Mouse (Mus musculus): ENCODE measurements around the gene Hist1h3d. TPM values are rescaled to one million over a fixed set of nuclear protein-coding genes. Genes with fewer than 3 reads are reported as not detected.
"Not testable (repeated sequence)": the region's sequence is repeated elsewhere in the genome, so short reads cannot be mapped to it uniquely, and the experiment has no call there.

Hist1h3d gene
- polyA plus RNA-seq, 1 experiment from 2014 or later, result 1.2 TPM

DNA sequence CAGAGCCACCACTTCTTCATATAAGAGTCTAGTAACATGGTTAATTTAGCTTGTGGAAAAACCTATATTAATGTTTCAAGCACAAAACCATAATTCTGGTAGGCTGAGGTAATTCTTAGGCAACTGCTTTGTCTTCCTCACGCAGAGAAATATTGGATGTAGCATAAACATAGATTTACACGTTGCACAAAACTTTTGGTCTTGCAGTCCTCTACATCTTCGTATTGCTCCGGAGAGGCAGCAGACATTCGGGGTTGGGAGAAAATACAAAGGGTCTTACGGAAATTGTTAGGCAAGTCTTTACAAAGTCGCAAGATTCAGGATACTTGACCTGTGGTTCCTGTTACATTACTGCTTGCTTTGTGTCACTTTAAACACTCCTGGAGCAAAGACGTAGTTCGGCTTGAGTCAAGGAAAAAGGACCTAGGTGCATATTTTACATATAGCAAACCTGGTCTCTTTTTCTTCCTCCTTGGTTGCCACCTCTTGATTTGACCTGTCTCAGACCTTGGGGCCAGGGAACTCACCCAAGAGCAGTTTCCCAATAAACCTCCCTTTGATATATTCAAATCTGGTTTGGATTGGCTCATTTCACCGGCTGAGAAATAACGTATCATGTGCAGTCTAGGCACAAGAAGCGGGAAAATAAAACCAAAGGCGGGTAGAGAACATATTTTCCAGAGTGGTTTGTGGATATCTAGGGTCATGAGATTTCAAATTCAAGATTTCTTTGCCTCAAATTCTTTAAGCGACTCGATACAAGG is 41.0 kb upstream of the Hist1h3d start:
- no peak for ATAC-seq (replicated peaks)
- peak overlapping the region; percentile 85 for H3K4me2 ChIP-seq
- H3K9me3 ChIP-seq, result no peaks in the 10 kb centered on the region
- H3K27ac ChIP-seq, result peak overlapping the region; percentile 48; the same call in 1 of the 2 replicates
- H3K4me3 ChIP-seq, result peak overlapping the region; percentile 54
- WGBS, result under 1% methylated on average over 15 of the region's 15 CpGs
- no peaks in the 10 kb centered on the region for H3K36me3 ChIP-seq (replicated peaks)
- H3K27me3 ChIP-seq (replicated peaks), result no peaks in the 10 kb centered on the region
- peaks cover 37% of the 10 kb centered on the region for H3K4me1 ChIP-seq
- H3K9ac ChIP-seq, result peak overlapping the region; percentile 12; the same call in 1 of the 2 replicates

- H3K4me3 ChIP-seq, result peak within 1 kb of the TSS; percentile 54
- peak within 1 kb of the TSS; percentile 48; the same call in 1 of the 2 replicates for H3K27ac ChIP-seq
- not testable (repeated sequence) for H3K36me3 ChIP-seq (replicated peaks); H3K9me3 ChIP-seq; H3K27me3 ChIP-seq (replicated peaks)
- peak within 1 kb of the TSS; percentile 85 for H3K4me2 ChIP-seq
- peak; percentile 89 for ATAC-seq (replicated peaks)
- H3K4me1 ChIP-seq, result peaks cover 31% of the 10 kb centered on the region
- peak within 1 kb of the TSS; percentile 12; the same call in 1 of the 2 replicates for H3K9ac ChIP-seq
- under 1% methylated on average over 50 of the region's 62 CpGs for WGBS
Measured at GRCm38 (mm10) chr13:23535137-23536075, 40.2 kb upstream of the Hist1h3d start, which contains the start of gene Hist1h3g. Gene Hist1h3g, plus strand, starts transcription at chr13:23535422.

DNA sequence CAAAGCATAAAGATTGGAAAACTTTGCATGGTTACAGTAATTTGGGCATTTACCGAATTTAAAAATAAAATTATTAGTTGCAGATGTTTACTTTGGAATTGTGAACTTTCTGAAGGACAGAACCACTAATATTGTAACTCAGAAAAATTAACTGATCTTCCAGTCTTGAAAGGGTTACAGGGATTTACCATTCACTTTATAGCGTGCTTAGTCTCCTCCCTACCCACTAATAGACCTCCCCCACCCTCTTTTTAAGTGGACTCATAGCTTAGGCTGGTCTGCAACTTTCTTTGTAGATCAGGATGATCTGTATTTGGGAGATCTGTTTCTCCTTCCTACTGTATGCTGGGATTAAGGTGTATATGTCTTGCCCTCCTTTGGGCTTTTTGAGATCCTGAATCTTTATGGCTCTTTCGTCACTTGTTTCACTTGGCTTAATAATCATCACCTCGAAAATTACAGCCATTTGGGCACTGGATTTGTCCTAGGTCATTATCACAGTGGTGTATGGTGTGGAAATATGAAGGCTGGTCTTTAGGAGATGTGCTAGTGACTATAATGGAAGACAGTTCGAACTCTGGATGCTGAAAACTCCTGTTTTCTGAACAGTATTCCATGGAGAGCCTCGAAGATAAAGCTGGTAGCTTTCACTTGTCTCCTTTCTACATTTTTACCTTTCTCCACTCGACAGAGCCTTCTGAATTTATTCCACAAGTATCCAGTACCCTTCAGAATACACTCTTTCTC is 39.3 kb upstream of the Hist1h3d start:
- peak overlapping the region; percentile 85 for H3K4me2 ChIP-seq

GRCm38 (mm10) chr13:23537006-23537710 is 38.4 kb upstream of the Hist1h3d start:
- no peaks in the 10 kb centered on the region for H3K9me3 ChIP-seq
- H3K36me3 ChIP-seq (replicated peaks), result no peaks in the 10 kb centered on the region
- H3K9ac ChIP-seq, result no peak overlapping the region
- H3K27ac ChIP-seq, result no peak overlapping the region
- peaks cover 27% of the 10 kb centered on the region for H3K4me1 ChIP-seq
- H3K27me3 ChIP-seq (replicated peaks), result no peaks in the 10 kb centered on the region
- H3K4me2 ChIP-seq, result no peak overlapping the region
- ATAC-seq (replicated peaks), result no peak
- H3K4me3 ChIP-seq, result no peak overlapping the region
- 78% methylated on average over 3 of the region's 3 CpGs for WGBS

More for the DNA sequence above, 39.3 kb upstream of the Hist1h3d start:
- no peak overlapping the region for H3K27ac ChIP-seq
- H3K4me3 ChIP-seq, result no peak overlapping the region
- no peaks in the 10 kb centered on the region for H3K36me3 ChIP-seq (replicated peaks)
- WGBS, result 17% methylated on average over 7 of the region's 7 CpGs
- no peaks in the 10 kb centered on the region for H3K9me3 ChIP-seq
- no peak overlapping the region for H3K9ac ChIP-seq
- no peak for ATAC-seq (replicated peaks)
- no peaks in the 10 kb centered on the region for H3K27me3 ChIP-seq (replicated peaks)
- H3K4me1 ChIP-seq, result peaks cover 31% of the 10 kb centered on the region

DNA sequence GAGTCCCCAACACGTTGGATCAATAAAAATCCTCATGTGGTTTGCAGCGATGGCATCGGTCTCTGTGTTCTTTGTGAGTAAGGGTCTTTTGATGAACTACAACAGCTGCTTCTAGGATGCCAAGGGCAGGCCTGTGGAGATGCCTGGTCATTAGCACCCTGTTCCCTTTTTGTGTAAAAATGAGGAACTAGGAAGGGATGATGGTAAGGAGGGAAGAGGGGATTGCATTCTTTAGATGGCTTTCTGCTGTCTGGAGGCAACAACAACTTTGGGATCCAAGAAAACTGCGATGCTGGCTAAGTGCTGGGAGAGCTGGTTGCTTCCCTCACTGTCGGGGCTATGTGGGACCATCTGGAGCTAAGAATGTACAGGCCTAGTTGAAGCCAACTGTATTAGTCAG is 37.3 kb upstream of the Hist1h3d start:
- H3K9ac ChIP-seq, result no peak overlapping the region
- WGBS, result 81% methylated on average over 5 of the region's 5 CpGs
- H3K4me3 ChIP-seq, result no peak overlapping the region
- H3K4me2 ChIP-seq, result no peak overlapping the region
- H3K36me3 ChIP-seq (replicated peaks), result no peaks in the 10 kb centered on the region
- ATAC-seq (replicated peaks), result no peak
- no peak overlapping the region for H3K27ac ChIP-seq
- H3K27me3 ChIP-seq (replicated peaks), result no peaks in the 10 kb centered on the region
- H3K9me3 ChIP-seq, result no peaks in the 10 kb centered on the region
- peaks cover 21% of the 10 kb centered on the region for H3K4me1 ChIP-seq

- H3K4me3 ChIP-seq, H3K9me3 ChIP-seq: not testable (repeated sequence)
Measured at GRCm38 (mm10) chr13:23539821-23540220, 35.7 kb upstream of the Hist1h3d start.

GRCm38 (mm10) chr13:23541497-23541896 is 34.1 kb upstream of the Hist1h3d start:
- H3K27me3 ChIP-seq (replicated peaks), result no peaks in the 10 kb centered on the region
- H3K4me2 ChIP-seq, result no peak overlapping the region
- no peak overlapping the region for H3K9ac ChIP-seq
- H3K9me3 ChIP-seq, result no peaks in the 10 kb centered on the region
- H3K4me3 ChIP-seq, result no peak overlapping the region
- no peak for ATAC-seq (replicated peaks)
- no peaks in the 10 kb centered on the region for H3K36me3 ChIP-seq (replicated peaks)
- H3K27ac ChIP-seq, result no peak overlapping the region
- 88% methylated on average over 3 of the region's 3 CpGs for WGBS
- peaks cover 5% of the 10 kb centered on the region for H3K4me1 ChIP-seq

More at GRCm38 (mm10) chr13:23539821-23540220, 35.7 kb upstream of the Hist1h3d start:
- not testable (repeated sequence) for H3K27ac ChIP-seq; ATAC-seq (replicated peaks); H3K27me3 ChIP-seq (replicated peaks); H3K36me3 ChIP-seq (replicated peaks); H3K4me2 ChIP-seq; H3K9ac ChIP-seq
- H3K4me1 ChIP-seq, result peaks cover 10% of the 10 kb centered on the region
- WGBS, result 81% methylated on average over 1 of the region's 1 CpGs

GRCm38 (mm10) chr13:23542225-23542980 is 33.2 kb upstream of the Hist1h3d start:
- not testable (repeated sequence) for H3K36me3 ChIP-seq (replicated peaks); H3K27me3 ChIP-seq (replicated peaks); H3K4me1 ChIP-seq; H3K9me3 ChIP-seq; ATAC-seq (replicated peaks)
- peak overlapping the region; percentile 45 for H3K4me3 ChIP-seq
- H3K4me2 ChIP-seq, result peak overlapping the region; percentile 86
- 5% methylated on average over 3 of the region's 3 CpGs for WGBS
- H3K27ac ChIP-seq, result peak overlapping the region; percentile 72; the same call in 1 of the 2 replicates
- H3K9ac ChIP-seq, result peak overlapping the region; percentile 41

- Histone ChIP-seq H3K27ac (peak within 1 kb of the TSS; percentile 91), H3K4me2 (peak within 1 kb of the TSS; percentile 86), H3K4me3 (peak within 1 kb of the TSS; percentile 52), H3K9ac (peak within 1 kb of the TSS; percentile 58)
- not testable (repeated sequence) for H3K27me3 ChIP-seq (replicated peaks); H3K36me3 ChIP-seq (replicated peaks); H3K4me1 ChIP-seq; H3K9me3 ChIP-seq
- under 1% methylated on average over 32 of the region's 42 CpGs for WGBS
- peak; percentile 88 for ATAC-seq (replicated peaks)
Measured at GRCm38 (mm10) chr13:23542999-23543607, 32.5 kb upstream of the Hist1h3d start, which contains the start of gene Hist1h2bh. Gene Hist1h2bh, minus strand, starts transcription at chr13:23543392.

GRCm38 (mm10) chr13:23543965-23544786 is 31.4 kb upstream of the Hist1h3d start, which contains the start of gene Hist1h3f:
Gene Hist1h3f, plus strand, starts transcription at chr13:23544052.
- peak; percentile 97 for ATAC-seq (replicated peaks)

More at GRCm38 (mm10) chr13:23543965-23544786, 31.4 kb upstream of the Hist1h3d start, which contains the start of gene Hist1h3f:
- Histone ChIP-seq H3K9me3 (no peaks in the 10 kb centered on the region), H3K36me3 (replicated peaks) (no peaks in the 10 kb centered on the region), H3K9ac (peak within 1 kb of the TSS; percentile 58), H3K4me2 (peak within 1 kb of the TSS; percentile 86), H3K27me3 (replicated peaks) (no peaks in the 10 kb centered on the region), H3K4me1 (peaks cover 5% of the 10 kb centered on the region), H3K4me3 (peak within 1 kb of the TSS; percentile 52), H3K27ac (peak within 1 kb of the TSS; percentile 91)
- WGBS, result 1% methylated on average over 31 of the region's 45 CpGs

Measured in midbrain, embryonic 15.5 days (tissue).